Mouse (Mus musculus): ENCODE measurements at regions not wholly inside any gene's neighbourhood (a gene's known extent, or its start where the extent isn't known, plus 50 kb on each side); places are given as distances from the start of the nearest gene placed in this dataset.
A peak's percentile ranks its signal among the peaks of the same experiment; 100 is the strongest.

DNA sequence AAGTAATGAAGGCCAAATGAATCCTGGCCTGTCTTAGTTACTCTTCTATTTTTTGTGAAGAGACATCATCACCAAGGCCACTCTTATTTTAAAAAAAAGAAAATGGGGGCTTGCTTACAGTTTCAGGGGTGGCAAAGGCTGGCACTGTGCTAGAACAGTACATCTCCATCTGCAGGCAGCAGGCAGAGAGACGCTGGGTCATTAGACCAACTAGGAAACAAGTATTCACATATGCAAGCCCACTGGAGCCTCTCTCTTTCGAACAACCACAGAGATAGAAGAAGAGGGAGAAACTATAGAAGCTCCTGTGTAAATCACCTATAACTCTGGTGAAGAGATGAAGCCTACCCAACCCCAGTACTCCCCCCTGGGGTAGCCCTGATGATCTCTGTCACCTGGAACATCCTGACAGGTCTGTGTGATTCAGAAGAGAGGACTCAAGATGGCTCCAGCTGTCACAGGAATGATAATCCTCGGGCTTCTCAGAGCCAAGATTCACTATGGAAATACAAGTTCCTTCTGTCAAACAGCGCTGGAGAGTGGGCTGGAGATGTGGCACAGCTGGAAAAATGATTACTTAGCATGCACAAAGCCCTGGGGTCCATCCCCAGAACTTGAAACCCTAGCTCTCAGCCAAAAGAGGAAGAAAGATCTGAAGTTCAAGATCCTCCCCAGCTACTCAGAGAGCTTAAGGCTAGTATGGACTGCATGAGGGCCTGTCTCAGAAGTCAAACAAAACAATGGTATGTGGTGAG, 395.8 kb downstream of the Actr3 start:
- ATAC-seq (ENCODE audit: low FRiP score) (no peak), DNase-seq (ENCODE audit: low spot score) (no peak)
- no peak overlapping the region for H3K27ac ChIP-seq (ENCODE audit: low read depth, low read length)
- H3K36me3 ChIP-seq (ENCODE audit: control insufficient read depth, insufficient read depth, low read length) = no peaks in the 10 kb centered on the region
- no peak overlapping the region for H3K9ac ChIP-seq (ENCODE audit: low read depth, low read length)
- WGBS = 65% methylated on average over 4 of the region's 4 CpGs
- no peak overlapping the region for H3K4me2 ChIP-seq (replicated peaks; ENCODE audit: low read depth, low read length)
- no peaks in the 10 kb centered on the region for H3K27me3 ChIP-seq (ENCODE audit: control insufficient read depth, insufficient read depth, low read length)
- no peaks in the 10 kb centered on the region for H3K4me1 ChIP-seq (replicated peaks; ENCODE audit: control insufficient read depth, insufficient read depth, low read length)
- no peak overlapping the region for H3K4me3 ChIP-seq (ENCODE audit: low read depth, low read length)
- no peaks in the 10 kb centered on the region for H3K9me3 ChIP-seq (ENCODE audit: control insufficient read depth, low read length)

DNA sequence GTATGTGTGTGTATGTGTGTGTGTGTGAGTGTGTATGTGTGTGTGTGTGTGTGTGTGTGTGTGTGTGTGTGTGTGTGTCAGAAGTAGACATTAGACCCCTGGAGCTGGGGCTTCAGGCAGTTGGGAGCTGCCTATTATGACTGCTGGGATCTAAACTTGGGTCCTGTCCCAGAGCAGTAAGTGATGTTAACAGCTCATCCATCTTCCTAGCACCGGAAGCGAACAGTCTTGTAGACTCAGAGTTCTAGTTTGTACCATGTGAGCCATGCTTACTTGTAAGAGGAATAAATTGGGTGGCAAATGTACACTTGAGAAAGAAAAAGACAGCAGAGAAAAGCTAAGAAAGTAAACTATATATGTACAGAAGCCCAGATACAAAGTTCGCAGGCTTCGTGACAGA, 422.2 kb downstream of the Actr3 start:
- Histone ChIP-seq H3K36me3 (ENCODE audit: control insufficient read depth, insufficient read depth, low read length) (no peaks in the 10 kb centered on the region), H3K27ac (ENCODE audit: low read depth, low read length) (no peak overlapping the region), H3K4me2 (replicated peaks; ENCODE audit: low read depth, low read length) (no peak overlapping the region), H3K27me3 (ENCODE audit: control insufficient read depth, insufficient read depth, low read length) (no peaks in the 10 kb centered on the region), H3K9me3 (ENCODE audit: control insufficient read depth, low read length) (no peaks in the 10 kb centered on the region), H3K4me3 (ENCODE audit: low read depth, low read length) (no peak overlapping the region), H3K9ac (ENCODE audit: low read depth, low read length) (no peak overlapping the region), H3K4me1 (replicated peaks; ENCODE audit: control insufficient read depth, insufficient read depth, low read length) (no peaks in the 10 kb centered on the region)
- no peak for DNase-seq (ENCODE audit: low spot score)
- ATAC-seq (ENCODE audit: low FRiP score) = no peak
- 93% methylated on average over 4 of the region's 4 CpGs for WGBS

DNA sequence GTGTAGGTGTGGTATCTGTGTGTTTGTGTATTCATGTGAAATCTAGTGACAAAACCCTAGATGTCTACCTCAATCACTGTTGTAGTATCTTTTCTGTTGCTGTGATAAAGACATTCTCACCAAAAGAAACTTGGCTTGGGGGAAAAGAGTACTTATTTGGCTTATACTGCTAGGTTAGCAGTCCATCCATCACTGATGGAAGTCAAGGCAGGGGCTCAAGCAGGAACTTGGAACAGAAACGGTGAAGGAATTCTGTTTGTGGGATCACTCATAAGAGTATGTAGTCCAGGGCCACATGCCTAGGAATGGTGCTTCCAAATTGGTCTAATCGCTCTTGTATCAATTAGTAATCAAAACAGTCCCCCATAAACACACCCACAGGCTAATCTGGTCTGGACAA, 423.6 kb downstream of the Actr3 start:
- 75% methylated on average over 2 of the region's 2 CpGs for WGBS
- no peak overlapping the region for H3K9ac ChIP-seq (ENCODE audit: low read depth, low read length)

DNA sequence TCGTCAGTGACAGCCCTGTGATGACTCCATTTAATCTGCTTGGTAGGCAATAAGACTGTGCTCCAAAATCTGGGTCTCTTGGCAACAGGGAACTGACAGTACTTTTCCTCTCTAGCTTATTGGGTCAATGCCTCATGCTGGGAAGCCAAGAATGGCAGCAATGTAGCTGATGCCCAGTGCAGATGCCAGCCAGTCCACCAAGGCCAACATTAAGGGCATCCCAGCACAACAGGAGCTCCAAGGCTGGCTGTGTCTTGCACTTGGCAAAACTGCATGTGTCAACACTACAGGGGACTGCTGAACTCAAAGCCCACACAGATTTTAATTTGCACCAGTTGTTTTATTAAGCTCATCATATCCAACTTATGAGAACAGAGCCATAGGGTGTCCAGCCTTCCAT, 437.9 kb downstream of the Actr3 start:
- Histone ChIP-seq H3K4me2 (replicated peaks; ENCODE audit: low read depth, low read length) (no peak overlapping the region), H3K4me3 (ENCODE audit: low read depth, low read length) (no peak overlapping the region), H3K9ac (ENCODE audit: low read depth, low read length) (no peak overlapping the region), H3K27me3 (ENCODE audit: control insufficient read depth, insufficient read depth, low read length) (no peaks in the 10 kb centered on the region), H3K36me3 (ENCODE audit: control insufficient read depth, insufficient read depth, low read length) (no peaks in the 10 kb centered on the region), H3K4me1 (replicated peaks; ENCODE audit: control insufficient read depth, insufficient read depth, low read length) (no peaks in the 10 kb centered on the region), H3K9me3 (ENCODE audit: control insufficient read depth, low read length) (no peaks in the 10 kb centered on the region), H3K27ac (ENCODE audit: low read depth, low read length) (no peak overlapping the region)
- DNase-seq (ENCODE audit: low spot score) = no peak
- no peak for ATAC-seq (ENCODE audit: low FRiP score)
- WGBS = 79% methylated on average over 1 of the region's 1 CpGs

More for the DNA sequence above, 423.6 kb downstream of the Actr3 start:
- ATAC-seq (ENCODE audit: low FRiP score) = no peak
- no peak overlapping the region for H3K4me3 ChIP-seq (ENCODE audit: low read depth, low read length)
- H3K4me1 ChIP-seq (replicated peaks; ENCODE audit: control insufficient read depth, insufficient read depth, low read length) = no peaks in the 10 kb centered on the region
- no peak overlapping the region for H3K27ac ChIP-seq (ENCODE audit: low read depth, low read length)
- no peak overlapping the region for H3K4me2 ChIP-seq (replicated peaks; ENCODE audit: low read depth, low read length)
- H3K27me3 ChIP-seq (ENCODE audit: control insufficient read depth, insufficient read depth, low read length) = no peaks in the 10 kb centered on the region
- no peaks in the 10 kb centered on the region for H3K36me3 ChIP-seq (ENCODE audit: control insufficient read depth, insufficient read depth, low read length)
- no peaks in the 10 kb centered on the region for H3K9me3 ChIP-seq (ENCODE audit: control insufficient read depth, low read length)
- no peak for DNase-seq (ENCODE audit: low spot score)

DNA sequence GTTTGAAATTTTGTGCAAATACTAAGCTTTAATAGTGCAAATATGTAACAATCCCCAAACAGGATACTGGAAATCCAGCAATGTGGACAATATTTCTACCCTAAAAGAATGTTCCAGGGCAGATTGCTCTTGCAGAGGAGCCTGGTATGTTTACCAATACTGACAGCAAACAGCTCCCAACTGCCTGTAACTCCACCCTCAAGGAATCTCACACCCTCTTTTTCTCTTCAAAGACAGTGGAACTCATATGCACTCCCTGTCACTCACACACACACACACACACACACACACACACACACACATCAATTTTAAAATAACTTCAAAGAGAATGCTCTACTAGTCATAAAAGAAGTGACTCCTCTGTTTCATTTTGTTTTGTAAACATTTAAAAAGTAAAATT, 484.7 kb downstream of the Actr3 start:
- Histone ChIP-seq H3K4me2 (replicated peaks; ENCODE audit: low read depth, low read length) (no peak overlapping the region), H3K4me3 (ENCODE audit: low read depth, low read length) (no peak overlapping the region), H3K9ac (ENCODE audit: low read depth, low read length) (no peak overlapping the region), H3K4me1 (replicated peaks; ENCODE audit: control insufficient read depth, insufficient read depth, low read length) (no peaks in the 10 kb centered on the region), H3K27ac (ENCODE audit: low read depth, low read length) (no peak overlapping the region), H3K36me3 (ENCODE audit: control insufficient read depth, insufficient read depth, low read length) (no peaks in the 10 kb centered on the region), H3K27me3 (ENCODE audit: control insufficient read depth, insufficient read depth, low read length) (no peaks in the 10 kb centered on the region), H3K9me3 (ENCODE audit: control insufficient read depth, low read length) (no peaks in the 10 kb centered on the region)
- no peak for DNase-seq (ENCODE audit: low spot score)
- ATAC-seq (ENCODE audit: low FRiP score) = no peak

DNA sequence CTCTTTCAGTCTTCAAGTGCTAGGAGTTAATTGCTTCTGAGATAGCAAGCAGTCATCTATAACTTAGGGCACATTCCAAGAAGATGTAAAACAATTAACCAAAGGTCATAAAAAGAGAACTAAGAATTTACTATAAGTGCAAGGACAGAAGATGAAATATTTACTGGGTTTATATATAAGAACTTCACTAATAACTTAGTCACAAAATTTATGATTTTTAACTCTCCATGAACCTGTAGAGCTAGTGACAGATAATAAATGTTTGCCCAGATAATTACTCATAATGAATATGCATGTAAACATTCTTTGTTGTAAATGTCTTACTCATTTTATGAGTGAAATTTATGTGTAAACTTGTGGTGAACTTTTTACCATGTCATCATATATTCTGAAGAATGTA, 531.2 kb downstream of the Actr3 start:
- H3K27me3 ChIP-seq (ENCODE audit: control insufficient read depth, insufficient read depth, low read length) = no peaks in the 10 kb centered on the region
- no peak overlapping the region for H3K9ac ChIP-seq (ENCODE audit: low read depth, low read length)
- H3K9me3 ChIP-seq (ENCODE audit: control insufficient read depth, low read length) = no peaks in the 10 kb centered on the region
- no peak for ATAC-seq (ENCODE audit: low FRiP score)
- no peak overlapping the region for H3K4me3 ChIP-seq (ENCODE audit: low read depth, low read length)
- no peaks in the 10 kb centered on the region for H3K4me1 ChIP-seq (replicated peaks; ENCODE audit: control insufficient read depth, insufficient read depth, low read length)
- no peak overlapping the region for H3K27ac ChIP-seq (ENCODE audit: low read depth, low read length)
- no peak for DNase-seq (ENCODE audit: low spot score)
- H3K36me3 ChIP-seq (ENCODE audit: control insufficient read depth, insufficient read depth, low read length) = no peaks in the 10 kb centered on the region
- no peak overlapping the region for H3K4me2 ChIP-seq (replicated peaks; ENCODE audit: low read depth, low read length)

DNA sequence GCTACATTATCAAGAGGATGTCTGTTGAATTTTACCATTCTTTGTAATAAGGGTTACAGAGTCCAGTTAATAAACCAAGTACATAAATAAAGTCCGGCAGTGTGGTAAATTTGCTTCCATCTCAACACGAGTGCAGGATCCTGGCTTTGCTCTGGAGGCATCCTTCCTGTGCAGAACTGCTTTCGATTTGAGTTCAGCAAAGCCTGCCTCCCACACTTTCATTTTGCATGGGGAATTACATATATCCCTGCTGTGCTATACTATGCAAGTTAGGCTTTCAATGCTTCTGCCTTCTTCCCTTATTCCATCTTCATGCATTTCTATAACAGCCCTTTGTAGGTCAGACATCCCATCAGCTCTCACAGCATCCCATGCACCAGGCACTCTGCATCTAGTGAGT, 564.4 kb downstream of the Actr3 start:
- Histone ChIP-seq H3K4me1 (replicated peaks; ENCODE audit: control insufficient read depth, insufficient read depth, low read length) (no peaks in the 10 kb centered on the region), H3K4me2 (replicated peaks; ENCODE audit: low read depth, low read length) (no peak overlapping the region), H3K27me3 (ENCODE audit: control insufficient read depth, insufficient read depth, low read length) (no peaks in the 10 kb centered on the region), H3K9ac (ENCODE audit: low read depth, low read length) (no peak overlapping the region), H3K9me3 (ENCODE audit: control insufficient read depth, low read length) (no peaks in the 10 kb centered on the region), H3K4me3 (ENCODE audit: low read depth, low read length) (no peak overlapping the region), H3K36me3 (ENCODE audit: control insufficient read depth, insufficient read depth, low read length) (no peaks in the 10 kb centered on the region), H3K27ac (ENCODE audit: low read depth, low read length) (no peak overlapping the region)
- DNase-seq (ENCODE audit: low spot score) (no peak), ATAC-seq (ENCODE audit: low FRiP score) (no peak)
- 89% methylated on average over 3 of the region's 3 CpGs for WGBS

DNA sequence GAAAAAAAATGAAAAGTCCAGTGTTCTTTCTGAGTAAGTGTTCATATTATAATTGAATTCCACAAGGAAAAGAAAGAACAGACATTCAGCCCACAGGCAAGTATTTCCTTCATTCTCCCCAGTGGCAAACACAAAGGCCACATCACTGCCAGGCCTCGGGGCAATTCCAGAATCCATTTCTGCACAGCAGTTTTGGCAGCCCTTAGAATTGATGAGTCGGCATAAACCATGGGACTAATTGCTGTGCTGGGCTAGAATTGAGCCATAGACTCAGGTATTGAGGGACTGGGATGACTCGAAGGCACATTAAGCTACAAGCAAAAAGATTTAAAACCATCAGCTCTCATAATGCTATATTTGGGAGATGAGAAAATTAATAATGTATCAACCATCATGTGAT, 569.3 kb downstream of the Actr3 start:
- H3K27me3 ChIP-seq (ENCODE audit: control insufficient read depth, insufficient read depth, low read length) = no peaks in the 10 kb centered on the region
- H3K9ac ChIP-seq (ENCODE audit: low read depth, low read length) = no peak overlapping the region
- no peaks in the 10 kb centered on the region for H3K36me3 ChIP-seq (ENCODE audit: control insufficient read depth, insufficient read depth, low read length)
- no peak overlapping the region for H3K4me2 ChIP-seq (replicated peaks; ENCODE audit: low read depth, low read length)
- no peak for ATAC-seq (ENCODE audit: low FRiP score)
- no peaks in the 10 kb centered on the region for H3K9me3 ChIP-seq (ENCODE audit: control insufficient read depth, low read length)
- WGBS = 80% methylated on average over 3 of the region's 3 CpGs
- no peaks in the 10 kb centered on the region for H3K4me1 ChIP-seq (replicated peaks; ENCODE audit: control insufficient read depth, insufficient read depth, low read length)
- DNase-seq (ENCODE audit: low spot score) = peak; percentile 1
- no peak overlapping the region for H3K27ac ChIP-seq (ENCODE audit: low read depth, low read length)
- no peak overlapping the region for H3K4me3 ChIP-seq (ENCODE audit: low read depth, low read length)

DNA sequence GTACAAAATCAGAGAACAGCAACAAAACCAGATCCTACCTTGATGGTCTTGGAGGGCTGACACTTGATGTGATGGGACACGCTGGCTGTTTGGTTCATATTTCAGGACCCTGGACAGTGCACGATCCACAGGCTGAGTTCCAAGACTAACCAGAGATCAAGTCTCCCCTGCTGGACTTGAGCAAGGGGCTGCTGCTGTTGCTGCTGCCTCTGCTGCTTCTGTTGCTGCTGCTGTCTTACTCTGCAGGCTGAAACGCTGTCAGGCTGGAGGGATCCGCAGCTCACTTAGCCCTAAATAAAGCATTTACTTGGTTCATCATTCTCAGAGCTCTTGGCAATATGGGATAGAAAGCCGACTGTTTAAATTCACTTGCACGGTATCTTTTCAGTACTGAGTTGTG, 589.8 kb downstream of the Actr3 start:
- Histone ChIP-seq H3K27ac (ENCODE audit: low read depth, low read length) (no peak overlapping the region), H3K4me1 (replicated peaks; ENCODE audit: control insufficient read depth, insufficient read depth, low read length) (no peaks in the 10 kb centered on the region), H3K4me2 (replicated peaks; ENCODE audit: low read depth, low read length) (no peak overlapping the region), H3K9ac (ENCODE audit: low read depth, low read length) (no peak overlapping the region), H3K27me3 (ENCODE audit: control insufficient read depth, insufficient read depth, low read length) (no peaks in the 10 kb centered on the region), H3K4me3 (ENCODE audit: low read depth, low read length) (no peak overlapping the region), H3K36me3 (ENCODE audit: control insufficient read depth, insufficient read depth, low read length) (no peaks in the 10 kb centered on the region), H3K9me3 (ENCODE audit: control insufficient read depth, low read length) (no peaks in the 10 kb centered on the region)
- WGBS = 60% methylated on average over 6 of the region's 6 CpGs
- ATAC-seq (ENCODE audit: low FRiP score) (no peak), DNase-seq (ENCODE audit: low spot score) (peak; percentile 41)
